Mouse (Mus musculus) CD4-positive helper T cell, adult 2 months (primary cell): ENCODE measurements at regions not wholly inside any gene's neighbourhood (a gene's known extent, or its start where the extent isn't known, plus 50 kb on each side); places are given as distances from the start of the nearest gene placed in this dataset.
A peak's percentile ranks its signal among the peaks of the same experiment; 100 is the strongest.

Experiments
- DNase-seq: peaks from one replicate; pipeline ENCODE4 v3.0.0-alpha.2; 2012; ENCODE audit warnings: low read depth, missing footprints, low spot score

- no peak for DNase-seq
These were observed 87.1 kb upstream of the Gpc5 start for GRCm38 (mm10) chr14:115004733-115005405.

- DNase-seq, result no peak
These were observed 81.1 kb upstream of the Gpc5 start for GRCm38 (mm10) chr14:115010877-115011276.

- no peak for DNase-seq
These were observed 76.7 kb upstream of the Gpc5 start for GRCm38 (mm10) chr14:115015299-115015698.

- DNase-seq, result peak; percentile 64
These were observed 74.4 kb upstream of the Gpc5 start for GRCm38 (mm10) chr14:115017410-115018153.

- no peak for DNase-seq
These were observed 64.0 kb upstream of the Gpc5 start for GRCm38 (mm10) chr14:115028011-115028410.

- no peak for DNase-seq
These were observed 60.3 kb upstream of the Gpc5 start for GRCm38 (mm10) chr14:115031734-115032133.

GRCm38 (mm10) chr14:115033375-115033969 lies 58.5 kb upstream of the Gpc5 start:
- peak; percentile 29 for DNase-seq

- no peak for DNase-seq
These were observed 57.1 kb upstream of the Gpc5 start for GRCm38 (mm10) chr14:115034718-115035437.

- DNase-seq, result no peak
These were observed 54.8 kb upstream of the Gpc5 start for GRCm38 (mm10) chr14:115037086-115037793.

GRCm38 (mm10) chr14:115038788-115039187 lies 53.2 kb upstream of the Gpc5 start:
- peak; percentile 13 for DNase-seq

GRCm38 (mm10) chr14:115039524-115039923 lies 52.5 kb upstream of the Gpc5 start:
- DNase-seq, result peak; percentile 9

- DNase-seq, result no peak
These were observed 51.9 kb upstream of the Gpc5 start for GRCm38 (mm10) chr14:115040091-115040571.

- peak; percentile 93 for DNase-seq
These were observed 51.3 kb upstream of the Gpc5 start for GRCm38 (mm10) chr14:115040578-115041206.

GRCm38 (mm10) chr14:115041336-115042054 lies 50.5 kb upstream of the Gpc5 start:
- peak; percentile 64 for DNase-seq

- DNase-seq, result peak; percentile 90
These were observed 49.9 kb upstream of the Gpc5 start for GRCm38 (mm10) chr14:115042055-115042564.
